Mouse (Mus musculus) CH12.LX (cell line): ENCODE data around the gene Rnd3.

Experiments used
- CTCF ChIP-seq, 2 experiments: IDR thresholded peaks in 1 of 2; conservative IDR thresholded peaks in 1 of 2; 2 replicates each; pipeline ENCODE4 v1.5.1; 2011 to 2012; ENCODE audit warnings: low read depth in 2 of 2, low read length in 2 of 2, improper control_type of control experiment in 1 of 2, inconsistent platforms in 1 of 2, mild to moderate bottlenecking in 1 of 2, moderate library complexity in 1 of 2
- E2F4 ChIP-seq: IDR thresholded peaks from 2 replicates; pipeline ENCODE4 v1.6.1; 2011; ENCODE audit warnings: low read depth, low read length, improper control_type of control experiment; ENCODE audit not compliant: insufficient replicate concordance
- NRF1 ChIP-seq: IDR thresholded peaks from 2 replicates; pipeline ENCODE4 v1.6.1; 2014; ENCODE audit warnings: low read depth, mild to moderate bottlenecking, inconsistent platforms, low read length, improper control_type of control experiment, moderate library complexity
- SIN3A ChIP-seq: IDR thresholded peaks from 2 replicates; pipeline ENCODE4 v1.6.1; 2012; ENCODE audit warnings: low read length, improper control_type of control experiment, inconsistent platforms
- USF2 ChIP-seq: conservative IDR thresholded peaks from 2 replicates; pipeline ENCODE4 v1.6.1; 2011; ENCODE audit warnings: low read depth, low read length, improper control_type of control experiment

GRCm38 (mm10) chr2:51082714-51083351 lies 66.1 kb downstream of the Rnd3 start:
- TF ChIP-seq SIN3A (no peak), CTCF (conservative IDR thresholded peaks at IDR 0.05 in 1 of 2, IDR thresholded peaks at IDR 0.05 in 1 of 2; ENCODE audit: low read depth in 2 of 2, low read length in 2 of 2) (no peak), NRF1 (no peak), USF2 (no peak), E2F4 (no peak)
